Mouse (Mus musculus) CD4-positive naive resting alpha-beta T cell, adult 57 days (primary cell): ENCODE data around the gene Bex3. TPM values are rescaled to one million over a fixed set of nuclear protein-coding genes. Genes with fewer than 3 reads are reported as not detected.

ENCODE experiments used
- total RNA-seq: library from RNA; stranded (reverse); gene quantifications from one replicate; pipeline ENCODE4 v1.2.4, GENCODE M21; 2023

Gene Bex3
- total RNA-seq: 94.9 TPM

DNA sequence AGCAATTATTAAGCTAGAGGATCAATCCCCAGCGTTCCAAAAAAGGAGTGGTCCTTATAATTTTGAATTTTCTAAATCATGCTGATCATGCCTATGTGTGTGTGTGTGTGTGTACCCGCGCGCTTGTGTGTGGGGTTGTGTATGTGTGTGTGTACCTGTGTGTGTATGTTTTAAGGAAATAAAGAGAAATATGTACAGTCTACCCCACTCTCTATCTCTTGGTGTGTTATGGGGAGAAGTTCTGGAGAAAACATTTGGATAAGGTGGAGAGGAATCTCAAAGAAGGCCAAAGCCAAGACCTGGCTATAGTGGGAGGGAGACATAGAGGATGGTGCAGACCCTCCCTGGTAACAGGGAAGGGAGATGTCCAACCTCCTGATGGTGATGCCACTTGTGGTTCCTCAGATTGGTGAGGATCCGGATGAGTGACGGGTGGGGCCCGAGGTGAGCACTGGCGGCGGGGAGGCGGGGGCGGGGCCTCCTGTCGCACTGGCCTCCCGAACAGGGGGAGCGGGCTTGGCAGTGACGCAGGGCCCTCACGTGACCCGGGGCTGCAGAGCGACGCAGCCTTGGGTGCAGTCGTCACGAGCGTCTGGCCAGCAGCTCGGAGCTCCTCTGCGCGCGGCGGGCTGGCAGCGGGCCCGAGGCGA, at the start of gene Bex3:
Bex3 (plus strand) TSS at position 511 of the 650 bp plus-strand sequence.

GRCm38 (mm10) chrX:136244574-136245229, 25.4 kb upstream of the Bex3 start, which contains the start of gene Tceal9:
TSS of gene Tceal9 (plus strand) at chrX:136245079.

Other genes starting within 250 kb of the Bex3 start
- gene Arxes1, start 236.9 kb upstream of the Bex3 start, total RNA-seq: 0.50 TPM
- 2.7 TPM for gene Bex2, start 202.0 kb upstream of the Bex3 start, total RNA-seq
- not detected for gene Nxf3, start 185.0 kb upstream of the Bex3 start, total RNA-seq
- not detected for gene Bex4, start 131.3 kb upstream of the Bex3 start, total RNA-seq
- 1.6 TPM for gene Tceal8, start 97.9 kb upstream of the Bex3 start, total RNA-seq
- not detected for gene Tceal5, start 66.4 kb upstream of the Bex3 start, total RNA-seq
- gene Tceal7, start 55.5 kb upstream of the Bex3 start, total RNA-seq: not detected
- 3.6 TPM for gene Bex1, start 54.7 kb upstream of the Bex3 start, total RNA-seq
- gene Tceal9, start 25.2 kb upstream of the Bex3 start, total RNA-seq: 42.6 TPM
- not detected for gene Kir3dl1, start 247.7 kb downstream of the Bex3 start, total RNA-seq